Mouse (Mus musculus) intestine, embryonic 15.5 days (tissue): ENCODE results near the gene Slc24a3. TPM values are rescaled to one million over a fixed set of nuclear protein-coding genes. Genes with fewer than 3 reads are reported as not detected.
A peak's percentile ranks its signal among the peaks of the same experiment; 100 is the strongest.

Experiments
- ATAC-seq: fragments of 200-750 bp; cut with Nextera tagmentation; 2 replicates; pipeline ENCODE4 v1.8.0; 2017; ENCODE audit warnings: moderate TSS enrichment, moderate library complexity
- H3K27ac ChIP-seq: fragments of 300-500 bp; sonication (generic); 2 replicates; pipeline ENCODE4 v1.5.1; 2015; ENCODE audit warnings: mild to moderate bottlenecking, inconsistent platforms
- H3K27me3 ChIP-seq: fragments of 300-500 bp; sonication (generic); replicated peaks from 2 replicates; pipeline ENCODE4 v1.6.1; 2015; ENCODE audit warnings: inconsistent platforms
- H3K36me3 ChIP-seq: fragments of 300-500 bp; sonication (generic); 2 replicates; pipeline ENCODE4 v1.6.1; 2015; ENCODE audit warnings: inconsistent platforms
- H3K4me1 ChIP-seq: fragments of 300-500 bp; sonication (generic); replicated peaks from 2 replicates; pipeline ENCODE4 v1.6.1; 2015; ENCODE audit warnings: inconsistent platforms
- H3K4me2 ChIP-seq: fragments of 300-500 bp; sonication (generic); replicated peaks from 2 replicates; pipeline ENCODE4 v1.6.1; 2015; ENCODE audit warnings: mild to moderate bottlenecking, inconsistent platforms
- H3K4me3 ChIP-seq: fragments of 300-500 bp; sonication (generic); replicated peaks from 2 replicates; pipeline ENCODE4 v1.5.1; 2015; ENCODE audit warnings: inconsistent platforms
- H3K9ac ChIP-seq: fragments of 300-500 bp; sonication (generic); 2 replicates; pipeline ENCODE4 v1.6.1; 2015; ENCODE audit warnings: inconsistent platforms
- H3K9me3 ChIP-seq: fragments of 300-500 bp; sonication (generic); 2 replicates; pipeline ENCODE4 v1.6.1; 2016; ENCODE audit warnings: inconsistent platforms
- WGBS: fragments of 180-500 bp; shearing (Covaris S2); methylation state at CpG from one replicate; pipeline ENCODE4 v1.1.7; 2015; 5-methylcytosine and 5-hydroxymethylcytosine counted together
- polyA plus RNA-seq: library from polyadenylated mRNA; unstranded; fragments of >200 nt; fragmentation: Nextera tagmentation; extraction: Ambion mirVana; gene quantifications from 2 replicates; pipeline ENCODE4 v1.2.1, GENCODE M21; 2015

The Slc24a3 gene
- polyA plus RNA-seq, 1 experiment from 2014 or later: 6.9 TPM

DNA sequence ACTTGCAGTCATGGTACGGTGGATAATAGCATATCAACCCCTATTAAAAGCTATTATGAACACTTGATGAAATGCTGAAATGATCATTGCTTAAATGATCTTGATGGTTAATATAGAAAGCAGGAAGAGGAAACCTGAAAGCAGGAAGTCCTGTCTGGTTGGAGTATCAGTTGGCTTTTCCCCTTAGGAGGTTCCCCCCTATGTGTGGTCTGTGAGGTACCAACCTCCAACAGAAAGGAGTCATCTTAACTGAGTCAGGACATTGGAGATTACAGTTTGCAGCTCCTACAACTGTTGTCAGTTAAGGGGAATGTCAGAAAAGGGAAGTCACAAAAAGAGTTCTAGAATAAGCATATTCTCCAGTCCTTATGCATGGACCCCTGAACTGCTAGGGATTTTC lies 266.5 kb downstream of the Slc24a3 start:
- 96% methylated on average over 1 of the region's 1 CpGs for WGBS
- Histone ChIP-seq H3K9me3 (no peaks in the 10 kb centered on the region), H3K4me1 (no peaks in the 10 kb centered on the region), H3K36me3 (no peaks in the 10 kb centered on the region), H3K27ac (no peak overlapping the region), H3K4me3 (no peak overlapping the region), H3K4me2 (no peak overlapping the region), H3K27me3 (no peaks in the 10 kb centered on the region), H3K9ac (no peak overlapping the region)
- ATAC-seq: no peak

DNA sequence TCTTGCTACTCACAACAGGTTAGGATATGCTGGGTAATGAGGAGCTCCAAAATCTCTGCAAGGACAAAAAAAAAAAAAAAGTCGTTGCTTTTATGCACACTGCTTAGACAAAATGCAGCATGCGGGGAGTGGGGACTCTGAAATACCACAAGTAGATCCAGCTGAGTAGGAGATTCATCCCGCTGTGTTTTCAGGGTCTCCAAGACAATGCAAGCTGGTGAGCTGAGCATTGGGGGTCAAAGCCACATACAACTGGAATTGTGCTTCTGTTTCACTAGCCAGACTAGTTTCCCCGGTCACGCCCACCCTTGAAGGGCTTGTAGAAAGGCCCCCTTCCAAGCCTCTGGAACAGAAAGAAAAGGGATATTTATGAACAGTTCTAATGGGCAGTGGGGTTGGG lies 270.8 kb downstream of the Slc24a3 start:
- 73% methylated on average over 5 of the region's 5 CpGs for WGBS
- no peak for ATAC-seq
- H3K4me2 ChIP-seq: no peak overlapping the region

DNA sequence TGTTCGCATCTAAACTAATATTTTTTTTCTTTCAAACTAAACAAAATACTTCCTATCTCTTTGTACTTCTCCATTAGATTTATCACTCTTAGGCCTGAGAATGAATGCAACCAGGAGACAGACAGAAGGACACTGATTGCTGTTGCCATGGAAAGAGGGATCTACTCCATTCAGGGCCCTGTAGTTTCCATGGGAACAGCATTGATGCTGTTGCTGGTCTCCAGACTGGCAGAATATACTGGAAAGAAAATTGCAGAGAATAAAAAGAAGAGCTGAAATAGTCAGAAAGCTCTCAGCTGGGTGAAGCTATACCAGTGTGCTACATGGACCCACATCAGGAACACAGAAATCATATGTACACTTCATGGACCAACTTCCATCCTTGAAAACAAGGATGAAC lies 272.2 kb downstream of the Slc24a3 start:
- Histone ChIP-seq H3K27me3 (no peaks in the 10 kb centered on the region), H3K4me2 (no peak overlapping the region), H3K4me3 (no peak overlapping the region), H3K27ac (no peak overlapping the region), H3K4me1 (no peaks in the 10 kb centered on the region), H3K36me3 (no peaks in the 10 kb centered on the region), H3K9ac (no peak overlapping the region), H3K9me3 (no peaks in the 10 kb centered on the region)
- 97% methylated on average over 1 of the region's 1 CpGs for WGBS
- no peak for ATAC-seq

More for the DNA sequence above, 270.8 kb downstream of the Slc24a3 start:
- H3K4me1 ChIP-seq: no peaks in the 10 kb centered on the region
- H3K9me3 ChIP-seq: no peaks in the 10 kb centered on the region
- H3K9ac ChIP-seq: no peak overlapping the region
- H3K4me3 ChIP-seq: no peak overlapping the region
- no peaks in the 10 kb centered on the region for H3K36me3 ChIP-seq
- no peak overlapping the region for H3K27ac ChIP-seq
- H3K27me3 ChIP-seq: no peaks in the 10 kb centered on the region

DNA sequence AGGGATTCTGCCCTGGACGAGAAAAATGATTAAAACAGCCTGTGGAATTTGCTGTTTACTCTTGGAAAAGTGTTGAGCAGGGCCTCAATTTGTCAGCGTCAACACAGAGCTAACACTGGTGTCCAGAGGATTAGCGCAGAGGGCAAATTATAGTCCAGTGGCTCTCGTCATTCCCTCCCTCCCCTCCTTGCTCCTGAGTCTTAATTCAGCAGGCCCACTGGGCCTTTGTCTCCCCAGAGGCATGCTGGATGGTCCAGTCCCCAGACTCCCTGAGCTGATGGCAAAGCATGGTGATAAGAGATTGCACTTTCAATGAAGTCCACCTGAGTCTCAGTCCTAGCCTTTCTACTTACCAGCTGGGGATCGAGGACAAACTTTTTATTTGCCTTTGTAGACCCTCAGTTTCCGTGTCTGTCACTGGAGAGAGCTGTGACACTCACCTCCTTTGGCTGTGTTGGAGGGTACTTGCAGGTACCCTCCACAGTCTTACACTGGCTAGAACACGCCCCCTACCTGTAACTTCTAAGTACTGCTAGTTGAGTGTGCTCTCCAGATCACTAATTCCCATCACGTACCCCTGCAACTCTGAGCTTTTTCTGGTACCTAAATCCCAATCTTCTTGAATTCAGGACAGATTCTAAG lies 289.7 kb downstream of the Slc24a3 start:
- Histone ChIP-seq H3K4me2 (no peak overlapping the region), H3K4me1 (0 out of 2 replicates have a peak, but pooled peaks cover 2% of the 10 kb centered on the region), H3K9me3 (no peaks in the 10 kb centered on the region), H3K9ac (no peak overlapping the region), H3K27ac (no peak overlapping the region), H3K36me3 (no peaks in the 10 kb centered on the region), H3K4me3 (no peak overlapping the region), H3K27me3 (no peaks in the 10 kb centered on the region)
- 26% methylated on average over 8 of the region's 8 CpGs for WGBS
- peak; percentile 25; the same call in 1 of the 2 replicates for ATAC-seq

DNA sequence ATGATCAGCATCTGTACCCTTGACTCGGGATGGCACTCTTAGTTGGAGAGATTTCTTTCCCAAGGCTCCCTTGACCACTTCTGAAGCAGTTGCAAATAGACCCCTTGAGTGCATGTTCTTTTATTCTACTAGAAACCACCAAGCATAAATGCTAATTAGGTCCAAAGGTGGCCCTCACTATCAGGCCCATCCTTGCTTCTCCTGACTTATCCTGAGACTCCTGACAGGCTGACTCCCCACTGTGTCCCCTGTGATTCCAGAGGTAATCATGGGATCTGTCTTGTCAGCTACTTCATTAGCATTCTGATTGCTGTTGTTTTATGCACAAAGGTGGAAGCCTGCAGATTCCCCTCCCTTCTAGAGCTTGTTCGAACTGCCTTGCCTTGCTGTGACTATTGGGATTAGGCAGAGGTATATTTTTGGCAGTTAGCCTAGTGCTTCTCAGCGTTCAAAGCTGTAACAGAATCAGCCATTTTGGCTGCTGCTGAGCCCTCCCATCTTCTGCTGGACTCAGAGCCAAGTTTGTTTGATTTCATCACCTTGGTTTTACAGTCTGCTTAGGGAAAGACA lies 293.4 kb downstream of the Slc24a3 start:
- 57% methylated on average over 3 of the region's 3 CpGs for WGBS
- Histone ChIP-seq H3K4me2 (no peak overlapping the region), H3K27ac (no peak overlapping the region), H3K9me3 (no peaks in the 10 kb centered on the region), H3K36me3 (no peaks in the 10 kb centered on the region), H3K27me3 (no peaks in the 10 kb centered on the region), H3K4me3 (no peak overlapping the region), H3K4me1 (0 out of 2 replicates have a peak, but pooled peaks cover 2% of the 10 kb centered on the region), H3K9ac (no peak overlapping the region)
- no peak; the same call in 1 of the 2 replicates for ATAC-seq

DNA sequence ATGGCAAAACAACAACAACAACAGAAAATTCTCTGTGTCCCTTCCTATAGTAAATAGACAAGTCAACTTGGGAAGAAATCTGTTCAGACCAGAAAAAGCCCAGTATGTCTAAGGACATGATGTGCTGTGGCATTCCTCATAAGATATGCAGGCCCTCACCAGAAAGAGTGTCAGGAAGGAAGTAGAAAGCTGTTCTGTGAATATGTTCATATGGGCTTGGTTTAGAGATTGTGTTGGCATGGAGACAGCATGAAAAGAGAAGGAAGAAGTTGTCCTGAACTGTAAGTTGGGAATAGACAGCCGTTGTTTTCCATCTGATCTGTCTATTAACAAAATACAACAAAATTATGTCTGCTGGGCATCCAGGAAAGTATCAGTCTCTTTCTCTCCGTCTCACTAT lies 294.7 kb downstream of the Slc24a3 start:
- 89% methylated on average over 2 of the region's 2 CpGs for WGBS
- no peak for ATAC-seq
- Histone ChIP-seq H3K27ac (no peak overlapping the region), H3K9me3 (no peaks in the 10 kb centered on the region), H3K4me1 (no peaks in the 10 kb centered on the region), H3K36me3 (no peaks in the 10 kb centered on the region), H3K9ac (no peak overlapping the region), H3K4me3 (no peak overlapping the region), H3K4me2 (no peak overlapping the region), H3K27me3 (no peaks in the 10 kb centered on the region)

DNA sequence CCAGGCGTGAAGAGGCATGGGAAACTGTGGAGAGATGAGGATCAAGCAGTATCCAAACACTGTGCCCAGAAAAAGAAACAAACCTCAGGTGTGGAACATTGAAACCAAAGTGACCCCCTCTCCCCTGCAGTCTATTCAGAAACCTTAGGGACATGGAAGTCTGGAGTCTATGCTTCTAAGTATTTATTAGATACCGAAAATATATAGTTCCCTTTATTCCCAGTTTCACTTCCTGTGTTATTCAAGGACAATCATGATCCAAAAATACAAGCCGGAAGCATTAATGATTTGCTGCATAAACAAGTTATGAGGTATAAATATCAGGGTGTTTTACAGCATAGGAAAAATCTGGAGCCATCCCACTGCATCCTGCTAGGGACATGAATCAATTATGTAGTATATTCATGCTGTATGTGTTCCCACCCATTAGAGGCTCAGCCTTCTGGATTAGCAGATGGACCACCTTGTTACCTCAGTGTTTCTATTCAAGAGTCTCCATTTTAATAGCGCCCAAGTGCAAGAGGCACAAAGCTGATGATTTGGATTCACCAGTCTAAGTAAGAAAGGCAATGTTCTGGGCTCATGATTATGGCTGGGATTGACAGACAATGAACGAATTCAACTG lies 301.3 kb downstream of the Slc24a3 start:
- H3K36me3 ChIP-seq: no peaks in the 10 kb centered on the region
- H3K9ac ChIP-seq: no peak overlapping the region
- no peak for ATAC-seq
- no peaks in the 10 kb centered on the region for H3K9me3 ChIP-seq
- 86% methylated on average over 5 of the region's 5 CpGs for WGBS
- H3K27ac ChIP-seq: no peak overlapping the region
- H3K4me1 ChIP-seq: no peaks in the 10 kb centered on the region
- no peak overlapping the region for H3K4me2 ChIP-seq
- no peak overlapping the region for H3K4me3 ChIP-seq
- no peaks in the 10 kb centered on the region for H3K27me3 ChIP-seq

DNA sequence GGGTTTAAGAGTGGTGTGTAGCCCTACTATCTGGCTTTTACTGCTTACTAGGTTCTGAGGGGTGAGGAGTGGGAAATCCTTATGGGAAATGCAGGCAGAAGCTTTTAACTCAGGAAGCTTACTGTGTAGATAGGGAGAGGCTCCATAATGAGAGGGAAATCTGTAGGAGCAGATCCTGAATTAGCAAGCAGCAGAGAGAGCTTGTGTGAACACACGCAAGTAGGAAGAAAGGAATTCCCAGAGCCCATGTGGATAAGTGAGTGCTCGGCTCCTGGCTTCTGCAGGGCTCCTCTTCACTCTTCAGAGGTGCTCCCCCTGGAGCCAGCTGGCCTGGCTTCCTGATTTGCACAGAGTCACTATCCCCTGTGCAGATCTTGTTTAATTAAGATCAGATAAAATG lies 309.9 kb downstream of the Slc24a3 start:
- no peaks in the 10 kb centered on the region for H3K4me1 ChIP-seq
- H3K36me3 ChIP-seq: no peaks in the 10 kb centered on the region
- H3K4me2 ChIP-seq: no peak overlapping the region
- no peaks in the 10 kb centered on the region for H3K9me3 ChIP-seq
- no peak overlapping the region for H3K27ac ChIP-seq
- WGBS: 52% methylated on average over 2 of the region's 2 CpGs
- no peak for ATAC-seq
- no peak overlapping the region for H3K4me3 ChIP-seq
- H3K9ac ChIP-seq: no peak overlapping the region
- H3K27me3 ChIP-seq: no peaks in the 10 kb centered on the region

DNA sequence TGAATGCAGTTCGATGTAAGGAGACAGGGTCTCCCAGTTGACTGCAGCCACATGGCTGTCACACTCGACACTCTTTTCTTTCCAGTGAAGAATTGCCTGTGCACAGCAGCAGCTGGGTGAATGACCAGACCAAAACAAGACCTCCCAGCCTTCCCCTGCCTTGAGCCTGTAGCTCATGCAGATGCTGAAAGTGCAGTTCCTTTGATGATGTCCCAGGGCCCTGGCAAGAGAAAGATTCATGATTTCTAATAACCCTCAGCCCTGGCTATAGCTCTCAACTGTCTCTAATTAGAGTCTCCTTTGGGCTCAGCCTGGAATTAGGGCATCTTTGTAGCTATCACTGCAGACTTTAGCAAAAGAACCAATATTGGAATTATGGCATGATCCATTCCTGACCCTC lies 312.1 kb downstream of the Slc24a3 start:
- ATAC-seq: no peak

DNA sequence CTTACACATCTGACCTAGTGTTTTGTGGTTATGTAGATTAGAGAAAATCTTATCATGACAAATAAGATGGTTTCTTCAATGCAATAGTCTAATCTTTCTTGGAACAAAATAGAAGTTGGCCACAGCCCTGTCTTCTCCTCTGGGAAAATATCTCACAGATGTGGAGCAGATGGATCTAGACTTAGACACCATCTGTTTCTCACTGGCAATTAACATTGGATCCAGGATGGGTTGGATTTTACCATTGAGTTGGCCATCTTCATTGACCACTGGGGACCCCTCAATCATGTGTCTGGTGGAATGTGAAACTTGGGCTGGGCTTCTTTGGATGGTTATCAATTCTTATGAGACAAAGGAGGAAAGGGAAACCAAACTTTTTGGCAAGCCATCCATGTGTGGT lies 332.7 kb downstream of the Slc24a3 start:
- no peak overlapping the region for H3K4me3 ChIP-seq
- H3K27me3 ChIP-seq: no peaks in the 10 kb centered on the region

More for the DNA sequence above, 312.1 kb downstream of the Slc24a3 start:
- Histone ChIP-seq H3K4me3 (no peak overlapping the region), H3K9ac (no peak overlapping the region), H3K4me1 (no peaks in the 10 kb centered on the region), H3K27me3 (no peaks in the 10 kb centered on the region), H3K9me3 (no peaks in the 10 kb centered on the region), H3K27ac (no peak overlapping the region), H3K36me3 (no peaks in the 10 kb centered on the region), H3K4me2 (no peak overlapping the region)
- WGBS: 52% methylated on average over 2 of the region's 2 CpGs

DNA sequence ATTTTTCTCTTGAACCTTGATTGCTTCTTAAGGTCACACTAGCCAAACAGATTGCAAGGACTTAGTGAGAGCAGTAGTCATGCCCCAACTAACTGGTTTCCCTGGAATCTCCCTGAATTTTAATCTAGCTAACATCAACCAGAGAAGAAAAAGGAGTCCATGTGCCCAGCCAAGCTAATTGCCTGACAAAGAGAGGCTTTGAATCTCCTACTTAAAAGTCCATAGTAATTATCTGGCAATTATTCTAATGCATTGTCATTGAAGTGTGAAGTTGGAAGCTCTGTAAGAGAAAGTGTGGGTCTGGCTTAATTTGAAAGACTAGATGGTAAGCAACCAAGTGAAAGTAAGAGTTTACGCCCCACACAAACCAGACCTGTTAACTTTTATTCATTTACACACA lies 333.9 kb downstream of the Slc24a3 start:
- H3K27ac ChIP-seq: no peak overlapping the region
- H3K9ac ChIP-seq: no peak overlapping the region
- no peaks in the 10 kb centered on the region for H3K27me3 ChIP-seq
- WGBS: 94% methylated on average over 1 of the region's 1 CpGs
- H3K4me1 ChIP-seq: no peaks in the 10 kb centered on the region
- no peak overlapping the region for H3K4me3 ChIP-seq
- H3K4me2 ChIP-seq: no peak overlapping the region
- ATAC-seq: no peak
- no peaks in the 10 kb centered on the region for H3K9me3 ChIP-seq
- no peaks in the 10 kb centered on the region for H3K36me3 ChIP-seq

More for the DNA sequence above, 332.7 kb downstream of the Slc24a3 start:
- no peaks in the 10 kb centered on the region for H3K36me3 ChIP-seq
- H3K9me3 ChIP-seq: no peaks in the 10 kb centered on the region
- no peak overlapping the region for H3K9ac ChIP-seq
- H3K4me1 ChIP-seq: no peaks in the 10 kb centered on the region
- H3K27ac ChIP-seq: no peak overlapping the region
- no peak overlapping the region for H3K4me2 ChIP-seq
- no peak for ATAC-seq

DNA sequence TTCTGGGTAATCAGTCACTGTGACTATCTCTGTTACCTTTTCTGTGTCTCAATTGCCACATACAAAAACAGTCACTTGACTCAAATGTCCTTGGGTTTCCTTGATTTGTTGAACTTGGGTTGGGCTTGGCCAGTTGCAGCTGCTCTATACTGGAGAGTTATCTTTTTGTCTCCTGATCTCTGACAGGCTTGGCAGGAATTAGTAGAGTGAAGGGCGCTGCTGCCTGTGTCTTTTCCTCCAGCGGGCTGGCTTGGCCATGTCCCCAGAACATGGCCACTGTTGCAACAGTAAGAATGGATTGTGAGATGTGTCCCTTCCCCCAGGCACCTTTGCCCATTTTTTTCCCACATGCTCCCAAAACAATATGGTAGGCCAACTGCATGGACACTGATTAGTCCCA lies 340.1 kb downstream of the Slc24a3 start:
- Histone ChIP-seq H3K27ac (no peak overlapping the region), H3K9me3 (no peaks in the 10 kb centered on the region), H3K4me2 (no peak overlapping the region), H3K9ac (no peak overlapping the region), H3K4me1 (no peaks in the 10 kb centered on the region), H3K4me3 (no peak overlapping the region), H3K36me3 (no peaks in the 10 kb centered on the region), H3K27me3 (no peaks in the 10 kb centered on the region)
- WGBS: 91% methylated on average over 2 of the region's 2 CpGs
- no peak for ATAC-seq
